Mouse (Mus musculus): Measurements from ENCODE around the gene Vps33b.

DNA sequence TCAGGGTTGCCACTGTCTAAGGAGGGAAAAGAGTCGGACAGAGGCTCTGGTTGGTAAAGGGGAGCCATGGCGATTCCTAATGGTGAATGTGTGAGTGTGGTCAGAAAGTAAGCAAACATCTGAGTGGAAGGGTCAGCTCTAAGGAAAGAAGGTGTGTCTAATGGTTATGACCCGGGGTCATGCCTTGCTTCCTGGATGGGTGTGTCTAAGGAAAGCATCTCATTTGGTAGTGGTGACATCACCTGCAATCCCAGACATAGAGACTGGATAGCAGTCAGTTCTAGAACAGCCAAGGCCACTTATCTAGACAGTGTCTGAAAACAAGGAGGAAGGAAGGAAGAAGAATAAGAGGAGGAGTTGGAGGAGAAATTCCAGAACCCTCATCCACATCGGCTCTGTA, 65.4 kb downstream of the Vps33b start:
- TF ChIP-seq CTCF (IDR thresholded peaks at IDR 0.05; ENCODE audit: borderline replicate concordance, insufficient read depth, low read depth, low read length) (no peak), POLR2A (IDR thresholded peaks at IDR 0.05; ENCODE audit: borderline replicate concordance, insufficient read depth, low read length) (no peak)

All from cerebellum, adult 2 months (tissue).